Mouse (Mus musculus): ENCODE data around the gene Cdipt.

DNA sequence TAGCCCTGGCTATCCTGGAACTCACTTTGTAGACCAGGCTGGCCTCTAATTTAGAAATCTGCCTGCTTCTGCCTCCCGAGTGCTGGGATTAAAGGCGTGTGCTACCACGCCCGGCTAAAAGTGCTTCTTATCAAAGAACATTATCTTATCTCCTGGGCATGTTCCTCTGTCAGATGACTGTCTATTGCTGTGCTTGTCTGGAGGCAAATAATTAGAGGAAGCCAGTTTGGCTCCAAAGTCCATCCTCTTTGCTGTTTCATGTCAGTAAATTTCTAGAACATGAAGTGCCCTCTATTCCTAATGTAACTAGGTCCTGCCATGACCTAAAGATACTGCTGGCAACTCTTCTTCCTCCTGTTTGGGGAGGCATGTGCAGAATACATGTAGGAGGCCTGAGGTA lies 6.3 kb downstream of the Cdipt start:
- no peak for TF ChIP-seq MYB (IDR thresholded peaks at IDR 0.05; ENCODE audit: low read depth, low read length)
- TF ChIP-seq CHD1 (IDR thresholded peaks at IDR 0.05; ENCODE audit: low read depth, low read length) = no peak
- no peak for TF ChIP-seq POLR2A (IDR thresholded peaks at IDR 0.05; ENCODE audit: control insufficient read depth in 1 of 2, insufficient read depth in 1 of 2, low read depth in 1 of 2, low read length in 2 of 2, poor library complexity in 1 of 2)
- no peak for TF ChIP-seq MAZ (IDR thresholded peaks at IDR 0.05; ENCODE audit: low read depth, low read length)
